Mouse (Mus musculus) WW6 (cell line): Measurements from ENCODE around the gene Qsox2.

Experiments used
- DNase-seq: peaks from one replicate; pipeline ENCODE4 v3.0.0-alpha.2; 2013; ENCODE audit warnings: low read depth, low spot score

Gene Qsox2

GRCm38 (mm10) chr2:26225242-26225641, 12.1 kb downstream of the Qsox2 start:
- no peak for DNase-seq

GRCm38 (mm10) chr2:26223961-26224360, 13.4 kb downstream of the Qsox2 start:
- DNase-seq, result no peak

GRCm38 (mm10) chr2:26214526-26214925, 22.8 kb downstream of the Qsox2 start:
- no peak for DNase-seq

GRCm38 (mm10) chr2:26209566-26209965, 27.8 kb downstream of the Qsox2 start:
- no peak for DNase-seq

- DNase-seq, result peak; percentile 36
Observed at GRCm38 (mm10) chr2:26208126-26208789, 29.1 kb downstream of the Qsox2 start, which contains the start of gene Lhx3. Gene Lhx3, minus strand, starts transcription at chr2:26208289.

GRCm38 (mm10) chr2:26207559-26207958, 29.8 kb downstream of the Qsox2 start:
- DNase-seq, result no peak

GRCm38 (mm10) chr2:26205761-26206160, 31.6 kb downstream of the Qsox2 start:
- no peak for DNase-seq

GRCm38 (mm10) chr2:26205126-26205525, 32.2 kb downstream of the Qsox2 start:
- DNase-seq, result no peak

GRCm38 (mm10) chr2:26202849-26203475, 34.4 kb downstream of the Qsox2 start:
- no peak for DNase-seq

GRCm38 (mm10) chr2:26201926-26202848, 35.1 kb downstream of the Qsox2 start:
- DNase-seq, result no peak

- DNase-seq, result no peak
Observed at GRCm38 (mm10) chr2:26198488-26198887, 38.8 kb downstream of the Qsox2 start.

GRCm38 (mm10) chr2:26194552-26195339, 42.6 kb downstream of the Qsox2 start:
- DNase-seq, result no peak

- DNase-seq, result no peak
Observed at GRCm38 (mm10) chr2:26188517-26188916, 48.8 kb downstream of the Qsox2 start.

GRCm38 (mm10) chr2:26184352-26184751, 53.0 kb downstream of the Qsox2 start:
- no peak for DNase-seq

- DNase-seq, result no peak
Observed at GRCm38 (mm10) chr2:26182646-26183045, 54.7 kb downstream of the Qsox2 start.

- no peak for DNase-seq
Observed at GRCm38 (mm10) chr2:26177189-26177588, 60.1 kb downstream of the Qsox2 start.

GRCm38 (mm10) chr2:26176731-26177130, 60.6 kb downstream of the Qsox2 start:
- no peak for DNase-seq

GRCm38 (mm10) chr2:26175191-26175590, 62.1 kb downstream of the Qsox2 start:
- no peak for DNase-seq

- DNase-seq, result no peak
Observed at GRCm38 (mm10) chr2:26172166-26172565, 65.2 kb downstream of the Qsox2 start.

- DNase-seq, result no peak
Observed at GRCm38 (mm10) chr2:26170376-26170775, 66.9 kb downstream of the Qsox2 start.

GRCm38 (mm10) chr2:26168843-26169579, 68.3 kb downstream of the Qsox2 start:
- DNase-seq, result no peak
